Mouse (Mus musculus) midbrain, embryonic 11.5 days (tissue): Measurements from ENCODE around the gene Slc38a10. TPM values are rescaled to one million over a fixed set of nuclear protein-coding genes. Genes with fewer than 3 reads are reported as not detected.
A peak's percentile ranks its signal among the peaks of the same experiment; 100 is the strongest.

Source experiments
- ATAC-seq: fragments of 200-750 bp; cut with Nextera tagmentation; 2 replicates; pipeline ENCODE4 v1.8.0; 2017; ENCODE audit warnings: moderate TSS enrichment, moderate library complexity; ENCODE audit not compliant: low FRiP score
- DNase-seq: peaks from one replicate; pipeline ENCODE4 v3.0.0; 2015; ENCODE audit warnings: low spot score; ENCODE audit errors: missing footprints
- H3K27ac ChIP-seq: fragments of 300-500 bp; sonication (generic); 2 replicates; pipeline ENCODE4 v1.5.1; 2014; ENCODE audit warnings: low read depth, low read length
- H3K27me3 ChIP-seq: fragments of 300-500 bp; sonication (generic); 2 replicates; pipeline ENCODE4 v1.6.1; 2014; ENCODE audit warnings: mild to moderate bottlenecking, low read length, moderate library complexity, mixed read lengths; ENCODE audit not compliant: control insufficient read depth, insufficient read depth
- H3K36me3 ChIP-seq: fragments of 300-500 bp; sonication (generic); 2 replicates; pipeline ENCODE4 v1.6.1; 2014; ENCODE audit warnings: mild to moderate bottlenecking, low read length, moderate library complexity, mixed read lengths; ENCODE audit not compliant: control insufficient read depth, insufficient read depth
- H3K4me1 ChIP-seq: fragments of 300-500 bp; sonication (generic); 2 replicates; pipeline ENCODE4 v1.6.1; 2014; ENCODE audit warnings: low read length; ENCODE audit not compliant: control insufficient read depth, insufficient read depth
- H3K4me2 ChIP-seq: fragments of 300-500 bp; sonication (generic); 2 replicates; pipeline ENCODE4 v1.6.1; 2014; ENCODE audit warnings: mild to moderate bottlenecking, moderate library complexity
- H3K4me3 ChIP-seq: fragments of 300-500 bp; sonication (generic); 2 replicates; pipeline ENCODE4 v1.5.1; 2014; ENCODE audit warnings: low read depth, low read length
- H3K9ac ChIP-seq: fragments of 300-500 bp; sonication (generic); 2 replicates; pipeline ENCODE4 v1.6.1; 2014; ENCODE audit warnings: low read length
- H3K9me3 ChIP-seq: fragments of 300-500 bp; sonication (generic); 2 replicates; pipeline ENCODE4 v1.6.1; 2016; ENCODE audit warnings: low read length; ENCODE audit not compliant: control insufficient read depth
- WGBS: fragments of 180-500 bp; shearing (Covaris S2); extraction: QIAGEN DNeasy Blood & Tissue Kit; methylation state at CpG from one replicate; pipeline ENCODE4 v1.1.7; 2014; 5-methylcytosine and 5-hydroxymethylcytosine counted together
- polyA plus RNA-seq: library from polyadenylated mRNA; unstranded; fragments of >200 nt; fragmentation: Nextera tagmentation; extraction: Ambion mirVana; gene quantifications from 2 replicates; pipeline ENCODE4 v1.2.1, GENCODE M21; 2014

Gene Slc38a10
- polyA plus RNA-seq, 1 experiment from 2014 or later = 53.3 TPM

- H3K27ac ChIP-seq = peak overlapping the region; percentile 98
- peak overlapping the region; percentile 98 for H3K9ac ChIP-seq
- no peaks in the 10 kb centered on the region for H3K27me3 ChIP-seq
- H3K4me2 ChIP-seq = peak overlapping the region; percentile 99
- no peaks in the 10 kb centered on the region for H3K36me3 ChIP-seq
- peaks cover 51% of the 10 kb centered on the region for H3K4me1 ChIP-seq
- WGBS = under 1% methylated on average over 43 of the region's 43 CpGs
- H3K4me3 ChIP-seq = peak overlapping the region; percentile 98
- DNase-seq = peak; percentile 98
- no peak for ATAC-seq
- no peaks in the 10 kb centered on the region for H3K9me3 ChIP-seq
Measured at GRCm38 (mm10) chr11:120187236-120188101, 36.3 kb upstream of the Slc38a10 start.

GRCm38 (mm10) chr11:120186821-120187235, 35.7 kb upstream of the Slc38a10 start:
- no peak for ATAC-seq
- Histone ChIP-seq H3K36me3 (no peaks in the 10 kb centered on the region), H3K27ac (peak overlapping the region; percentile 98), H3K9ac (peak overlapping the region; percentile 98), H3K9me3 (no peaks in the 10 kb centered on the region), H3K4me2 (peak overlapping the region; percentile 99), H3K4me3 (peak overlapping the region; percentile 98), H3K4me1 (peaks cover 57% of the 10 kb centered on the region), H3K27me3 (no peaks in the 10 kb centered on the region)
- under 1% methylated on average over 20 of the region's 20 CpGs for WGBS
- DNase-seq = no peak

GRCm38 (mm10) chr11:120186145-120186740, 35.1 kb upstream of the Slc38a10 start:
- Histone ChIP-seq H3K27ac (peak overlapping the region; percentile 98), H3K36me3 (no peaks in the 10 kb centered on the region), H3K4me3 (peak overlapping the region; percentile 98), H3K9me3 (no peaks in the 10 kb centered on the region), H3K27me3 (no peaks in the 10 kb centered on the region), H3K4me2 (peak overlapping the region; percentile 99), H3K4me1 (peaks cover 55% of the 10 kb centered on the region), H3K9ac (peak overlapping the region; percentile 98)
- DNase-seq = peak; percentile 96
- WGBS = 2% methylated on average over 18 of the region's 18 CpGs
- ATAC-seq = no peak

- Histone ChIP-seq H3K9ac (peak overlapping the region; percentile 98), H3K27ac (peak overlapping the region; percentile 98), H3K27me3 (no peaks in the 10 kb centered on the region), H3K9me3 (no peaks in the 10 kb centered on the region), H3K4me3 (peak overlapping the region; percentile 98), H3K4me2 (peak overlapping the region; percentile 99), H3K36me3 (no peaks in the 10 kb centered on the region), H3K4me1 (peaks cover 48% of the 10 kb centered on the region)
- 0% methylated on average over 54 of the region's 54 CpGs for WGBS
- ATAC-seq (no peak), DNase-seq (peak; percentile 99)
Measured at GRCm38 (mm10) chr11:120185316-120186141, 34.4 kb upstream of the Slc38a10 start.

- Histone ChIP-seq H3K9me3 (no peaks in the 10 kb centered on the region), H3K36me3 (no peaks in the 10 kb centered on the region), H3K9ac (peak overlapping the region; percentile 98), H3K27me3 (no peaks in the 10 kb centered on the region), H3K4me1 (peaks cover 43% of the 10 kb centered on the region), H3K4me2 (peak overlapping the region; percentile 99), H3K27ac (peak overlapping the region; percentile 98), H3K4me3 (peak overlapping the region; percentile 98)
- ATAC-seq (peak; percentile 30; the same call in 1 of the 2 replicates), DNase-seq (peak; percentile 96)
- WGBS = under 1% methylated on average over 16 of the region's 16 CpGs
Measured at GRCm38 (mm10) chr11:120184371-120185315, 33.5 kb upstream of the Slc38a10 start.

- Histone ChIP-seq H3K36me3 (no peaks in the 10 kb centered on the region), H3K27ac (peak overlapping the region; percentile 98), H3K4me1 (peaks cover 43% of the 10 kb centered on the region), H3K9me3 (no peaks in the 10 kb centered on the region), H3K27me3 (no peaks in the 10 kb centered on the region), H3K4me2 (peak overlapping the region; percentile 99), H3K9ac (peak overlapping the region; percentile 50), H3K4me3 (no peak overlapping the region)
- peak; percentile 93 for DNase-seq
- WGBS = 6% methylated on average over 11 of the region's 11 CpGs
- ATAC-seq = no peak
Measured at GRCm38 (mm10) chr11:120183708-120184107, 32.6 kb upstream of the Slc38a10 start.

DNA sequence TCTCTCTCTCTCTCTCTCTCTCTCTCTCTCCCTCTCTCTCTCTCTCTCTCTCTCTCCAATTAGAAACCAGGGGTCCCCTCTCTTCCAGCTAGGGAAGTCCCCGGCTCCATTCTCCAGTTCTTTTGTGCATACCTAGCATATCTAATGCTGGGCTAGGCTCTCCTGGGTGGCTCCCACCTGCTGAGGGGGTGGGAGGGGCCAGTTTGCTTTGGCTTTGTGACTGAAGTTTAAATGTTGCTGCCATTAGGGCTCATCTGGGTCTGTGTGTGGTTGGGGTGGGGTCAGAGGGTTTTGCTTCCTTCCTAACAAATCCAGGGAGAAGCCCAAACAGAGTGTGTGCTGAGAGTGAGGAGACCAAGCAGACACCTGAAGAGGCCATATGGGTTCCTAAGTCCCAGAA, 32.0 kb upstream of the Slc38a10 start:
- ATAC-seq = no peak
- peak overlapping the region; percentile 10; the same call in 1 of the 2 replicates for H3K27ac ChIP-seq
- H3K36me3 ChIP-seq = no peaks in the 10 kb centered on the region
- H3K27me3 ChIP-seq = no peaks in the 10 kb centered on the region
- DNase-seq = no peak
- peaks cover 43% of the 10 kb centered on the region for H3K4me1 ChIP-seq
- H3K9ac ChIP-seq = peak overlapping the region; percentile 50
- WGBS = 0% methylated on average over 1 of the region's 1 CpGs
- no peak overlapping the region; the same call in 1 of the 2 replicates for H3K4me2 ChIP-seq
- H3K9me3 ChIP-seq = no peaks in the 10 kb centered on the region
- H3K4me3 ChIP-seq = no peak overlapping the region
